17 mouse cellular contexts compared by ENCODE assay signal in the genomic region with DNA sequence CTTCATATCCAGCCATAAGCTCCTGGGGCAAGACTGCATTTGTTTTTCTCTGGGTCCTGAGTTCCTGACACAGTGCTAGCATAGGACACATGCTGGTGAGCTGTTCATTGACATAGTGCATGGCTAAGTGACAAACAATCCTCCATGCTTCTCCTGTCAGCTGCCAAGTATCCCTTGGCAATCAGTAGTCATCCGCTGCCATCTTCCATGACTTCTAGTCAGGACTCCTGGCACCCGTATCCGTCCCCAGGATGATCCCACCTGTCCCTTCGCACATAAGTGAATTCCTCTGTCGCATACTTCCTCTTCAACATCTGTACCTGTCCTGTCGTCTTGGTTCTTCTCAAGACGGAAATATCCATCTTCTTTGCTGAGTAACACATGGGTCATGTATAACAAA.
"Had no signal": no experiment of that assay in that cellular context is flagged by ENCODE, and none has a peak within 500 bp of the region (broad histone marks: within the 10 kb centered on the region; RNA-seq: fewer than 3 reads in every experiment).

No protein-coding gene starts in this region.

- H3K4me3 ChIP-seq: liver, embryonic 12.5 days; midbrain, embryonic 10.5 days; midbrain, embryonic 13.5 days; myocyte; neural tube, embryonic 13.5 days; neural tube, embryonic 15.5 days had no signal

- H3K27ac ChIP-seq: liver, embryonic 12.5 days; liver, embryonic 14.5 days; midbrain, embryonic 10.5 days; midbrain, embryonic 13.5 days; neural tube, embryonic 13.5 days; neural tube, embryonic 15.5 days had no signal

- ATAC-seq: liver, embryonic 12.5 days; midbrain, embryonic 13.5 days; midbrain, embryonic 16.5 days had no signal

- H3K36me3 ChIP-seq: liver, embryonic 12.5 days; midbrain, embryonic 10.5 days; midbrain, embryonic 13.5 days; neural tube, embryonic 13.5 days; neural tube, embryonic 15.5 days had no signal

- DNase-seq: lung, adult 18-20 months; lung, postnatal 4 days; retina, postnatal 1 day; right cerebral cortex, postnatal 25 days; right cerebral cortex, postnatal 4 days; spleen, adult 18-20 months; thymus, adult 18-20 months; thymus, postnatal 14 days; thymus, postnatal 36 days had no signal

- H3K4me2 ChIP-seq: liver, embryonic 12.5 days; midbrain, embryonic 13.5 days; neural tube, embryonic 13.5 days; neural tube, embryonic 15.5 days had no signal

- H3K9me3 ChIP-seq: liver, embryonic 12.5 days; midbrain, embryonic 10.5 days; midbrain, embryonic 13.5 days; neural tube, embryonic 13.5 days; neural tube, embryonic 15.5 days had no signal

- H3K4me1 ChIP-seq: liver, embryonic 12.5 days had no signal

- H3K27me3 ChIP-seq: liver, embryonic 12.5 days; midbrain, embryonic 13.5 days; neural tube, embryonic 13.5 days; neural tube, embryonic 15.5 days had no signal

- H3K9ac ChIP-seq: liver, embryonic 12.5 days; liver, embryonic 14.5 days; midbrain, embryonic 13.5 days; neural tube, embryonic 13.5 days; neural tube, embryonic 15.5 days had no signal
